Mouse (Mus musculus) stomach, postnatal 0 days (tissue): Measurements from ENCODE around the gene Senp5.

Experiments used
- CTCF ChIP-seq: IDR thresholded peaks from 2 replicates; pipeline ENCODE4 v1.5.1; 2016; ENCODE audit warnings: antibody characterized with exemption, low read depth, mild to moderate bottlenecking, moderate library complexity
- EP300 ChIP-seq: optimal IDR thresholded peaks from 2 replicates; pipeline ENCODE3; 2016; ENCODE audit warnings: antibody characterized with exemption

GRCm38 (mm10) chr16:32009913-32010312 lies 6.8 kb upstream of the Senp5 start:
- TF ChIP-seq EP300, result no peak
- peak; percentile 9; the same call in 1 of the 2 replicates for TF ChIP-seq CTCF
